Mouse (Mus musculus): ENCODE data around the gene Lrrn3. TPM values are rescaled to one million over a fixed set of nuclear protein-coding genes. Genes with fewer than 3 reads are reported as not detected.
A peak's percentile ranks its signal among the peaks of the same experiment; 100 is the strongest.

The Lrrn3 gene
- polyA plus RNA-seq (2015; fragmentation: Nextera tagmentation; extraction: Ambion mirVana) = 10.1 and 11.9 TPM in 2 replicates

GRCm38 (mm10) chr12:41486331-41486730 is at the start of gene Lrrn3:
TSS of gene Lrrn3 (minus strand) at chr12:41486431.
- Histone ChIP-seq H3K9me3 (no peaks in the 10 kb centered on the region), H3K4me3 (replicated peaks) (peak within 1 kb of the TSS; percentile 37), H3K36me3 (no peaks in the 10 kb centered on the region), H3K9ac (peak within 1 kb of the TSS; percentile 9; the same call in 1 of the 2 replicates), H3K4me1 (no peaks in the 10 kb centered on the region), H3K4me2 (peak within 1 kb of the TSS; percentile 49), H3K27me3 (replicated peaks) (no peaks in the 10 kb centered on the region), H3K27ac (no peak within 1 kb of the TSS)
- WGBS = 96% methylated on average over 1 of the region's 1 CpGs
- ATAC-seq (ENCODE audit: insufficient read depth, low FRiP score, low read depth) = no peak

GRCm38 (mm10) chr12:41528410-41528809 is 42.2 kb upstream of the Lrrn3 start:
- no peaks in the 10 kb centered on the region for H3K27me3 ChIP-seq (replicated peaks)
- no peaks in the 10 kb centered on the region for H3K9me3 ChIP-seq
- H3K4me3 ChIP-seq (replicated peaks) = no peak overlapping the region
- H3K4me1 ChIP-seq = no peaks in the 10 kb centered on the region
- ATAC-seq (ENCODE audit: insufficient read depth, low FRiP score, low read depth) = no peak; the same call in 1 of the 2 replicates
- H3K4me2 ChIP-seq = no peak overlapping the region
- no peaks in the 10 kb centered on the region for H3K36me3 ChIP-seq
- 72% methylated on average over 4 of the region's 4 CpGs for WGBS
- no peak overlapping the region for H3K27ac ChIP-seq
- no peak overlapping the region for H3K9ac ChIP-seq

GRCm38 (mm10) chr12:41526688-41527087 is 40.5 kb upstream of the Lrrn3 start:
- Histone ChIP-seq H3K4me2 (no peak overlapping the region), H3K36me3 (no peaks in the 10 kb centered on the region), H3K27me3 (replicated peaks) (no peaks in the 10 kb centered on the region), H3K9me3 (no peaks in the 10 kb centered on the region), H3K4me1 (no peaks in the 10 kb centered on the region), H3K4me3 (replicated peaks) (no peak overlapping the region), H3K27ac (no peak overlapping the region), H3K9ac (no peak overlapping the region)
- WGBS = 68% methylated on average over 2 of the region's 2 CpGs
- ATAC-seq (ENCODE audit: insufficient read depth, low FRiP score, low read depth) = no peak

- no peaks in the 10 kb centered on the region for H3K9me3 ChIP-seq
- no peak overlapping the region for H3K4me3 ChIP-seq (replicated peaks)
- H3K27me3 ChIP-seq (replicated peaks) = no peaks in the 10 kb centered on the region
- no peaks in the 10 kb centered on the region for H3K4me1 ChIP-seq
- WGBS = 84% methylated on average over 2 of the region's 2 CpGs
- no peak for ATAC-seq (ENCODE audit: insufficient read depth, low FRiP score, low read depth)
- H3K4me2 ChIP-seq = no peak overlapping the region
- no peak overlapping the region for H3K27ac ChIP-seq
- no peaks in the 10 kb centered on the region for H3K36me3 ChIP-seq
- H3K9ac ChIP-seq = no peak overlapping the region
Measured at GRCm38 (mm10) chr12:41521671-41522070, 35.4 kb upstream of the Lrrn3 start.

GRCm38 (mm10) chr12:41520326-41520725 is 34.1 kb upstream of the Lrrn3 start:
- no peaks in the 10 kb centered on the region for H3K9me3 ChIP-seq
- no peaks in the 10 kb centered on the region for H3K36me3 ChIP-seq
- no peak overlapping the region for H3K4me2 ChIP-seq
- 54% methylated on average over 2 of the region's 2 CpGs for WGBS
- no peak overlapping the region for H3K4me3 ChIP-seq (replicated peaks)
- H3K9ac ChIP-seq = no peak overlapping the region
- no peaks in the 10 kb centered on the region for H3K27me3 ChIP-seq (replicated peaks)
- no peak for ATAC-seq (ENCODE audit: insufficient read depth, low FRiP score, low read depth)
- H3K4me1 ChIP-seq = no peaks in the 10 kb centered on the region
- no peak overlapping the region for H3K27ac ChIP-seq

- H3K27me3 ChIP-seq (replicated peaks) = no peaks in the 10 kb centered on the region
- no peak overlapping the region for H3K4me3 ChIP-seq (replicated peaks)
- H3K4me1 ChIP-seq = no peaks in the 10 kb centered on the region
- no peaks in the 10 kb centered on the region for H3K36me3 ChIP-seq
- 47% methylated on average over 5 of the region's 5 CpGs for WGBS
- no peak overlapping the region for H3K4me2 ChIP-seq
- H3K9ac ChIP-seq = no peak overlapping the region
- ATAC-seq (ENCODE audit: insufficient read depth, low FRiP score, low read depth) = 0 out of 2 replicates have a peak, but pooled peaks have one; percentile 22
- no peak overlapping the region for H3K27ac ChIP-seq
- no peaks in the 10 kb centered on the region for H3K9me3 ChIP-seq
Measured at GRCm38 (mm10) chr12:41518897-41519296, 32.7 kb upstream of the Lrrn3 start.

GRCm38 (mm10) chr12:41510588-41510987 is 24.4 kb upstream of the Lrrn3 start:
- 74% methylated on average over 3 of the region's 3 CpGs for WGBS
- Histone ChIP-seq H3K9ac (no peak overlapping the region), H3K9me3 (no peaks in the 10 kb centered on the region), H3K4me2 (no peak overlapping the region), H3K36me3 (no peaks in the 10 kb centered on the region), H3K4me3 (replicated peaks) (no peak overlapping the region), H3K4me1 (no peaks in the 10 kb centered on the region), H3K27ac (no peak overlapping the region), H3K27me3 (replicated peaks) (no peaks in the 10 kb centered on the region)
- no peak for ATAC-seq (ENCODE audit: insufficient read depth, low FRiP score, low read depth)

GRCm38 (mm10) chr12:41508610-41509009 is 22.4 kb upstream of the Lrrn3 start:
- no peak for ATAC-seq (ENCODE audit: insufficient read depth, low FRiP score, low read depth)
- Histone ChIP-seq H3K4me1 (no peaks in the 10 kb centered on the region), H3K4me2 (no peak overlapping the region), H3K4me3 (replicated peaks) (no peak overlapping the region), H3K9ac (no peak overlapping the region), H3K27me3 (replicated peaks) (no peaks in the 10 kb centered on the region), H3K27ac (no peak overlapping the region), H3K9me3 (no peaks in the 10 kb centered on the region), H3K36me3 (no peaks in the 10 kb centered on the region)
- WGBS = 80% methylated on average over 4 of the region's 4 CpGs

GRCm38 (mm10) chr12:41500049-41500820 is 14.0 kb upstream of the Lrrn3 start:
- H3K4me3 ChIP-seq (replicated peaks) = no peak overlapping the region
- no peaks in the 10 kb centered on the region for H3K9me3 ChIP-seq
- no peak overlapping the region for H3K9ac ChIP-seq
- no peak overlapping the region for H3K27ac ChIP-seq
- H3K4me1 ChIP-seq = no peaks in the 10 kb centered on the region
- no peaks in the 10 kb centered on the region for H3K36me3 ChIP-seq
- no peak for ATAC-seq (ENCODE audit: insufficient read depth, low FRiP score, low read depth)
- 38% methylated on average over 9 of the region's 9 CpGs for WGBS
- no peaks in the 10 kb centered on the region for H3K27me3 ChIP-seq (replicated peaks)
- no peak overlapping the region for H3K4me2 ChIP-seq

GRCm38 (mm10) chr12:41494620-41495019 is 8.4 kb upstream of the Lrrn3 start:
- no peak for ATAC-seq (ENCODE audit: insufficient read depth, low FRiP score, low read depth)
- Histone ChIP-seq H3K9ac (no peak overlapping the region), H3K9me3 (no peaks in the 10 kb centered on the region), H3K36me3 (no peaks in the 10 kb centered on the region), H3K4me2 (no peak overlapping the region), H3K27ac (no peak overlapping the region), H3K27me3 (replicated peaks) (no peaks in the 10 kb centered on the region), H3K4me3 (replicated peaks) (no peak overlapping the region), H3K4me1 (no peaks in the 10 kb centered on the region)
- 57% methylated on average over 10 of the region's 10 CpGs for WGBS

GRCm38 (mm10) chr12:41487005-41487404 is 774 bp upstream of the Lrrn3 start:
- H3K36me3 ChIP-seq = no peaks in the 10 kb centered on the region
- H3K27me3 ChIP-seq (replicated peaks) = no peaks in the 10 kb centered on the region
- H3K9ac ChIP-seq = no peak overlapping the region
- H3K4me2 ChIP-seq = no peak overlapping the region
- no peaks in the 10 kb centered on the region for H3K4me1 ChIP-seq
- ATAC-seq (ENCODE audit: insufficient read depth, low FRiP score, low read depth) = no peak; the same call in 1 of the 2 replicates
- no peak overlapping the region for H3K27ac ChIP-seq
- no peaks in the 10 kb centered on the region for H3K9me3 ChIP-seq
- H3K4me3 ChIP-seq (replicated peaks) = no peak overlapping the region
- 29% methylated on average over 5 of the region's 5 CpGs for WGBS

GRCm38 (mm10) chr12:41485512-41486215 is 567 bp downstream of the Lrrn3 start:
- no peaks in the 10 kb centered on the region for H3K4me1 ChIP-seq
- no peak overlapping the region for H3K27ac ChIP-seq
- WGBS = 16% methylated on average over 12 of the region's 12 CpGs
- no peaks in the 10 kb centered on the region for H3K36me3 ChIP-seq
- H3K4me3 ChIP-seq (replicated peaks) = peak overlapping the region; percentile 37
- peak overlapping the region; percentile 49 for H3K4me2 ChIP-seq
- no peaks in the 10 kb centered on the region for H3K9me3 ChIP-seq
- ATAC-seq (ENCODE audit: insufficient read depth, low FRiP score, low read depth) = peak; percentile 60; the same call in 1 of the 2 replicates
- no peaks in the 10 kb centered on the region for H3K27me3 ChIP-seq (replicated peaks)
- H3K9ac ChIP-seq = peak overlapping the region; percentile 9; the same call in 1 of the 2 replicates

Measured in stomach, embryonic 15.5 days (tissue).